Mouse (Mus musculus) inflammation-experienced regulatory T-cells, adult 6 months (primary cell): Measurements from ENCODE around the gene Ros1. TPM values are rescaled to one million over a fixed set of nuclear protein-coding genes. Genes with fewer than 3 reads are reported as not detected.

Experiments used
- ATAC-seq: one replicate; pipeline ENCODE4 v1.8.0; 2017
- polyA plus RNA-seq, 3 experiments: library from polyadenylated mRNA; unstranded; fragments of 100-300 nt; shearing (Covaris generic); gene quantifications; one replicate each; pipeline ENCODE4 v1.2.1; 2017

Gene Ros1
- polyA plus RNA-seq, 3 experiments from 2014 or later: not detected

GRCm38 (mm10) chr10:52022413-52023212 lies 172.4 kb downstream of the Ros1 start, which contains the start of gene Vgll2:
Vgll2 (plus strand) TSS chr10:52022502.
- no peak for ATAC-seq

- no peak for ATAC-seq
Measured at GRCm38 (mm10) chr10:52021736-52022394, 173.2 kb downstream of the Ros1 start.

DNA sequence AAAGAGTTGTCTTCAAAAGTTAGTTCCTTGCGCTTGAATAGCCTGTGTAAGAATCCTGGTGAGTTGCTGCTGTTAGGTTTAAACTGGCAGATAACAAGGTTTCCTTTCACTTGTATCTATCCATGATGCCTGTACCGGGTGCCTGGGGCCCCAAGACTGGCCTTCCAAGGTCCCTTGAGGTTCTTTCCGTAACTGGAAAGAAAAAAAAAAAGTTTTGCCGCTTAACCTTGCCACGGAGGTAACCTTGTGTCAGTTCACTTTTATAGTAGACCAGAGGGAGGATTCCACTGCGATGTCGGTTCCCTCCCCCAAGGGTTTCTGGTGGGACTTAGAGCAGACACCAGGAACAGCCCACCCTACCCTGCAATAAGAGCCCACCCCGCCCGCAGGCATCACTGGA lies 173.8 kb downstream of the Ros1 start:
- ATAC-seq: no peak

- ATAC-seq: no peak
Measured at GRCm38 (mm10) chr10:52018471-52018870, 176.6 kb downstream of the Ros1 start.

Other genes starting within 250 kb of the Ros1 start
- not detected for gene Vgll2, start 172.7 kb downstream of the Ros1 start, polyA plus RNA-seq
- gene Dcbld1, start 38.4 kb upstream of the Ros1 start, polyA plus RNA-seq: under 1 TPM in 1 of 3 experiments, not detected in 2; 0.17 TPM
- not detected for gene Gm26741, start 163.5 kb upstream of the Ros1 start, polyA plus RNA-seq
- gene Gopc, start 186.9 kb upstream of the Ros1 start, polyA plus RNA-seq: 1 to 10 TPM; 5.5 to 8.1 (median 6.0) TPM
- gene Nepn, start 193.7 kb upstream of the Ros1 start, polyA plus RNA-seq: not detected
- 1 to 10 TPM; 7.5 to 8.2 (median 7.7) TPM for gene Nus1, start 222.3 kb upstream of the Ros1 start, polyA plus RNA-seq